Mouse (Mus musculus) liver, adult 2 months (tissue): ENCODE data around the gene Pf4. TPM values are rescaled to one million over a fixed set of nuclear protein-coding genes. Genes with fewer than 3 reads are reported as not detected.

Experiments used
- DNase-seq: peaks from one replicate; pipeline ENCODE4 v3.0.0-alpha.2; 2011; ENCODE audit warnings: low read depth, low spot score; ENCODE audit errors: extremely low read depth
- H3K27ac ChIP-seq: fragments of 200-500 bp; replicated peaks from 2 replicates; pipeline ENCODE4 v1.5.1; 2012; ENCODE audit warnings: low read depth, mild to moderate bottlenecking, control low read depth, inconsistent platforms, low read length; ENCODE audit not compliant: insufficient read depth
- H3K27me3 ChIP-seq: fragments of 200-500 bp; 2 replicates; pipeline ENCODE4 v1.6.1; 2012; ENCODE audit warnings: mild to moderate bottlenecking, moderate library complexity, low read length, inconsistent platforms; ENCODE audit not compliant: control insufficient read depth, insufficient read depth
- H3K36me3 ChIP-seq: fragments of 200-500 bp; 2 replicates; pipeline ENCODE4 v1.6.1; 2012; ENCODE audit warnings: low read length, inconsistent platforms; ENCODE audit not compliant: control insufficient read depth, insufficient read depth
- H3K4me1 ChIP-seq: fragments of 200-500 bp; 2 replicates; pipeline ENCODE4 v1.6.1; 2011; ENCODE audit warnings: low read length; ENCODE audit not compliant: control insufficient read depth, insufficient read depth
- H3K4me3 ChIP-seq: fragments of 200-500 bp; 2 replicates; pipeline ENCODE4 v1.5.1; 2011; ENCODE audit warnings: low read depth, mild to moderate bottlenecking, control low read depth, low read length, moderate library complexity; ENCODE audit not compliant: insufficient read depth
- H3K79me2 ChIP-seq: fragments of 200-500 bp; 2 replicates; pipeline ENCODE4 v1.6.1; 2012; ENCODE audit warnings: inconsistent platforms, mild to moderate bottlenecking, low read length, moderate library complexity; ENCODE audit not compliant: control insufficient read depth, insufficient read depth
- H3K9ac ChIP-seq: fragments of 200-500 bp; 2 replicates; pipeline ENCODE4 v1.6.1; 2012; ENCODE audit warnings: low read depth, mild to moderate bottlenecking, control low read depth, inconsistent platforms, low read length
- CTCF ChIP-seq: fragments of 200-500 bp; IDR thresholded peaks from 2 replicates; pipeline ENCODE4 v1.5.1; 2011; ENCODE audit warnings: low read depth, low read length, control low read depth
- POLR2A ChIP-seq: fragments of 200-500 bp; IDR thresholded peaks from 2 replicates; pipeline ENCODE4 v1.6.1; 2011; ENCODE audit warnings: low read length, control low read depth; ENCODE audit not compliant: insufficient read depth; ENCODE audit errors: extremely low read depth
- WGBS: fragments of 180-500 bp; shearing (Covaris S2); methylation state at CpG from one replicate; pipeline ENCODE4 v1.1.7; 2018; 5-methylcytosine and 5-hydroxymethylcytosine counted together
- polyA plus RNA-seq: library from polyadenylated mRNA; depleted of rRNA; stranded (reverse); fragments of >200 nt; gene quantifications from 2 replicates; pipeline ENCODE4 v1.2.3, GENCODE M21; 2012
- total RNA-seq: library from RNA; depleted of rRNA; stranded (reverse); fragments of >200 nt; gene quantifications from 2 replicates; pipeline ENCODE4 v1.2.3, GENCODE M21; 2014

Pf4 gene
- total and polyA plus RNA-seq, 2 experiments, result 1.4 to 3.0 TPM

DNA sequence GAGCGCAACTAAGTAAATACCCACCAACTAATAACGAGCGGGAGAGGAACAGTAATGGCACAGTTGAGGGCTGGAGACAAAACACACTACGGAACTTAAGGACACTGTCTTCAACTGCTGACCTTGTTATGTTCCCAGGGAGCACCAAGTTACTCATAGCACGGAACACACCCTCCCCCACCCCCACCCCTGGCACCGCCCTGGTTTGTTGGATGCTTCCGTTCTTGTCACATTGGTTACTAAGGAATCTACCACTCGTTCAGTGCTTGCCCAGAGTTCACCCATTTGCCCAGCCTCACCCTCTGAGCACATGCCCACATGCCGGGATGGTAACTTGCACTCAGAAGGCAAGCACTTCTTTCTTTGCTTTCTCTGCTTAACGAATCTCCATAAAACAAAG lies 5.4 kb downstream of the Pf4 start:
- WGBS, result 92% methylated on average over 10 of the region's 10 CpGs
- Histone ChIP-seq H3K27me3 (no peaks in the 10 kb centered on the region), H3K4me1 (0 out of 2 replicates have a peak, but pooled peaks cover 3% of the 10 kb centered on the region), H3K27ac (no peak overlapping the region), H3K36me3 (no peaks in the 10 kb centered on the region), H3K79me2 (no peaks in the 10 kb centered on the region), H3K9ac (no peak overlapping the region), H3K4me3 (no peak overlapping the region)
- no peak for DNase-seq
- TF ChIP-seq CTCF (no peak), POLR2A (no peak)

DNA sequence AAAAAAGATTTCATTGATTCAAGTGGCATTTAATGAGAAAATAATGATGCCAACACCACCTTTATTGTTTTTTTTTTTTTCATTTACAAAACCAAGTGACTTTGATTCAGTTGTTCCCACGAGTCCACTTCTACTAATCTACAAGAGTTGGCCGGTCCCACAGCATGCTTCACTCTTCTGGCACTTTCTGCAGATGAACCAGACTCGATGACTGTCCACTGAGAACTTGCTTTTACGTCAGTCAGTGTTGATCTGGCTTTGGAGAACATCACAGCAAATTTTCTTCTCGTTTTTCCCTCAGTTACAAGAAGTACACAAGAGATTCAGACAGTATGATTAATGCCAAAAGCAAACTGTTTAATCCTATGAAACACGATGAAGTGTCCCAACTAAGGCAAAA lies 6.6 kb downstream of the Pf4 start:
- Histone ChIP-seq H3K4me3 (no peak overlapping the region), H3K4me1 (no peaks in the 10 kb centered on the region), H3K27me3 (no peaks in the 10 kb centered on the region), H3K36me3 (no peaks in the 10 kb centered on the region), H3K27ac (no peak overlapping the region), H3K79me2 (no peaks in the 10 kb centered on the region), H3K9ac (no peak overlapping the region)
- no peak for TF ChIP-seq CTCF
- no peak for TF ChIP-seq POLR2A
- WGBS, result 83% methylated on average over 6 of the region's 6 CpGs
- no peak for DNase-seq

DNA sequence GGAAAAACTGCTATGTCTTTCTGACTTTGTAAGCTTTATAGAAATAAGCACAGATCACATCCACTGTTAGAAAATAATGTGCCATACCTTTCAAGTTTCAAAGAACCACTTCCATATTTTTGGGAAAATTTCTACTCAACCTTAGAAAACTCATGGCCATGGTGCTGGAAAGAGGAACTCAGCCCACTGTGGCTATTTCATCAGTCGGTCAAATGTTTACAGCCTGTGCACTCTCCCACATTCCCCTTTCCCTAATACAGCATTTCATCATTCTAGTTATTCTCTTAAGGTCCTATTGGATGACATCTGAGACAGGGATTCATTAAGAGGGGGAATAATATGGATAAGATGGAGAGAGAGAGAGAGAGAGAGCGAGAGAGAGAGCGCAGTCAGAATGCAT lies 11.5 kb downstream of the Pf4 start:
- TF ChIP-seq CTCF (no peak), POLR2A (no peak)
- no peak overlapping the region for H3K9ac ChIP-seq
- H3K79me2 ChIP-seq, result no peaks in the 10 kb centered on the region
- no peak overlapping the region for H3K4me3 ChIP-seq
- no peak for DNase-seq
- no peaks in the 10 kb centered on the region for H3K36me3 ChIP-seq
- no peaks in the 10 kb centered on the region for H3K27me3 ChIP-seq
- no peak overlapping the region for H3K27ac ChIP-seq
- no peaks in the 10 kb centered on the region for H3K4me1 ChIP-seq
- WGBS, result 84% methylated on average over 3 of the region's 3 CpGs

DNA sequence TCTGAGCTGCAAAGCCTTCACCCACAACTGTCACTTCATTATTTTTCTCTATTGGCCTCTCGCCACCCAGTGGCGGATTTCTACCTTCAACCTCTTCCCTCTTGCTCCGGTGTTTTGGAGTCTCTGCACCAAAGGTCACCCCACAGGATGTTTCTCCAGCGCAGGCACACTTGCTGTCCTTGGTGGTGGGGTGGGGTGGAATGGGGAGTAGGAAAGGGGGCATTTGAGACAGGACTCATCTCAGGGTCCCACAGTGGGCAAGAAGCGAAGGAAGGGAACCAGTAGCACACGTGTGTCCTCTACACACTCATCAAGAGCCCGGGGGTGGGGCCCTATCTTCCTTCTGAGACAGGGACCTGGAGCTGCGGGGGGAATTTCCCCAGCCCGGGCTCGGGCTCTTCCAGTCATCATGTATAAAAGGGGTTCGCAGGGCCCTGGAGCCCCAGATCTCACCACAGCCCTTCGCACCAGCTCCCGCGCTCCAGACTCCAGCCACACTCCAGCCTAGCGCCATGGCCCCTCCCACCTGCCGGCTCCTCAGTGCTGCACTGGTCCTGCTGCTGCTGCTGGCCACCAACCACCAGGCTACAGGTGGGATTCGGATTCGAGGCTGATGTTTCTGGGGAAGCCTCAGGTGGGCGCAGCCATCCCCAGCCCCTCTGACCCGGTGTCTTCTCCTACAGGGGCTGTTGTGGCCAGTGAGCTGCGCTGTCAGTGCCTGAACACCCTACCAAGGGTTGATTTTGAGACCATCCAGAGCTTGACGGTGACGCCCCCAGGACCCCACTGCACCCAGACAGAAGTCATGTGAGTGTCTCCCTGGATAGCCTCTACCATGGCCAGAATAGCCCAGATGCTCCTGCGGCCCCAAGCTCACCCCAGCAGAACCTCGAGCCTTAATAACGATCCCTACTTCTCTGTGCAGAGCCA lies 13.7 kb downstream of the Pf4 start, which contains the start of gene Cxcl3:
Gene Cxcl3, plus strand, starts transcription at position 445 of the 930 bp plus-strand sequence.
- 20% methylated on average over 26 of the region's 26 CpGs for WGBS
- DNase-seq, result peak; percentile 37
- Histone ChIP-seq H3K9ac (no peak within 1 kb of the TSS), H3K4me1 (no peaks in the 10 kb centered on the region), H3K27ac (no peak within 1 kb of the TSS), H3K36me3 (no peaks in the 10 kb centered on the region), H3K79me2 (no peaks in the 10 kb centered on the region), H3K4me3 (no peak within 1 kb of the TSS), H3K27me3 (no peaks in the 10 kb centered on the region)
- TF ChIP-seq POLR2A (no peak), CTCF (peak; percentile 25; the same call in 1 of the 2 replicates)

DNA sequence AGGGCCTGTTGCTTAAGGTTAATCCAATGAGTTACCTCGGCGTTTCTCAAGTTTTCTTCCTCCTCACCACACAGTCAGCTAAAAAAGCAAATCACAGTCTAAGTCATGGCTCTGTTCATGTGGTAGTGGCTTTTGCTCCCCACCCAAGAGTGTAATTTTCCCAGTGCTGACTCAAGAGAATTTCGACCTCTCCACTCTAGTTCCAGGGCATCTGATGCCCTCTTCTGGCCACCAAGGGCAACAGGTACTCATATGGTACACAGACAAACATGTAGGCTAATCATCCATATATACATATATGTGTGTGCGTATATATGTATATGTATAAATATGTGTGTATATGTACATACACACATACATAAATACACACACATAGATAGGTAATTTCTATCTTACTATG lies 15.9 kb downstream of the Pf4 start:
- 84% methylated on average over 4 of the region's 4 CpGs for WGBS
- peak; percentile 34; the same call in 1 of the 2 replicates for TF ChIP-seq CTCF
- no peak for TF ChIP-seq POLR2A
- no peaks in the 10 kb centered on the region for H3K79me2 ChIP-seq

More for the DNA sequence above, 15.9 kb downstream of the Pf4 start:
- DNase-seq, result peak; percentile 20
- Histone ChIP-seq H3K4me1 (no peaks in the 10 kb centered on the region), H3K27ac (no peak overlapping the region), H3K36me3 (no peaks in the 10 kb centered on the region), H3K4me3 (no peak overlapping the region), H3K9ac (no peak overlapping the region), H3K27me3 (no peaks in the 10 kb centered on the region)
